Mouse (Mus musculus) G1E (cell line): ENCODE measurements at regions not wholly inside any gene's neighbourhood (a gene's known extent, or its start where the extent isn't known, plus 50 kb on each side); places are given as distances from the start of the nearest gene placed in this dataset.

Experiments used
- ATAC-seq: 2 replicates; pipeline ENCODE4 v1.8.0; 2016; ENCODE audit warnings: mild to moderate bottlenecking; ENCODE audit not compliant: insufficient number of reproducible peaks, poor library complexity, low FRiP score, severe bottlenecking; ENCODE audit errors: extremely low read depth
- DNase-seq: peaks from one replicate; pipeline ENCODE4 v3.0.0; 2012; ENCODE audit warnings: low spot score
- H3K27me3 ChIP-seq: 2 replicates; pipeline ENCODE4 v1.6.1; 2012; ENCODE audit warnings: mild to moderate bottlenecking, low read length, inconsistent platforms; ENCODE audit not compliant: insufficient read depth
- H3K36me3 ChIP-seq: replicated peaks from 2 replicates; pipeline ENCODE3; 2012; ENCODE audit warnings: mild to moderate bottlenecking, inconsistent platforms
- H3K4me1 ChIP-seq: 2 replicates; pipeline ENCODE4 v1.6.1; 2012; ENCODE audit warnings: low read depth, low read length, inconsistent platforms, mixed read lengths; ENCODE audit not compliant: insufficient read depth
- H3K4me3 ChIP-seq: 2 replicates; pipeline ENCODE4 v1.5.1; 2012; ENCODE audit warnings: low read depth, mild to moderate bottlenecking, inconsistent platforms, low read length, moderate library complexity, mixed read lengths
- H3K9me3 ChIP-seq: replicated peaks from 2 replicates; pipeline ENCODE4 v1.6.1; 2012; ENCODE audit warnings: inconsistent platforms
- CTCF ChIP-seq: IDR thresholded peaks from 2 replicates; pipeline ENCODE4 v1.5.1; 2012; ENCODE audit warnings: low read depth, low read length, inconsistent platforms, mixed read lengths
- GATA1 ChIP-seq: IDR thresholded peaks from 2 replicates; pipeline ENCODE4 v1.6.1; 2012; ENCODE audit warnings: borderline replicate concordance, low read length, inconsistent platforms, mixed read lengths
- GATA2 ChIP-seq: IDR thresholded peaks from 2 replicates; pipeline ENCODE4 v1.6.1; 2012; ENCODE audit warnings: low read depth, low read length, inconsistent platforms, borderline replicate concordance
- POLR2AphosphoS5 ChIP-seq: IDR thresholded peaks from 2 replicates; pipeline ENCODE4 v1.6.1; 2012; ENCODE audit warnings: low read depth, low read length, inconsistent platforms; ENCODE audit not compliant: insufficient replicate concordance
- TAL1 ChIP-seq: conservative IDR thresholded peaks from 2 replicates; pipeline ENCODE4 v1.6.1; 2012; ENCODE audit warnings: low read depth, low read length, inconsistent platforms, mixed read lengths

DNA sequence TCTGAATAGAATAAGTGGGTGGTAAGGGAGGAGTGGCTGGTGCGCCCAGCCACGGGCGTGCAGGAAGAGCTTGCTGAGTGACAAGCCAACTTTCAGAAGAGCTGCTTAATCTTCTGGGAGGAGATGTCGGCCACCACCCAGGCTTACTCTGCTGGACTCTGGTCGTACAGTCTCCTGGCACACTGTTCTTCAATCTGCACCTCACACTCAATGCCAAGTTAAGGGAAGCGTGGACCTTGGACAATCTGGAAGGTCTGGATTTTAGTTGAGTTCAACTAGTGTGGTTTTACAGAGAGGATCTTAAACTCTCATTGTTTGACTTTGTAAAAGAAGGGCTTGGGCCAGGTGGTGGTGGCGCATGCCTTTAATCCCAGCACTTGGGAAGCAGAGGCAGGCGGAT, 138.1 kb upstream of the Stmnd1 start:
- Histone ChIP-seq H3K9me3 (no peaks in the 10 kb centered on the region), H3K36me3 (no peaks in the 10 kb centered on the region), H3K4me3 (no peak overlapping the region), H3K4me1 (no peaks in the 10 kb centered on the region), H3K27me3 (peaks cover 7% of the 10 kb centered on the region; the same call in 1 of the 2 replicates)
- no peak for DNase-seq
- no peak for ATAC-seq
- TF ChIP-seq GATA2 (no peak), GATA1 (no peak), CTCF (no peak), POLR2AphosphoS5 (no peak), TAL1 (no peak)

DNA sequence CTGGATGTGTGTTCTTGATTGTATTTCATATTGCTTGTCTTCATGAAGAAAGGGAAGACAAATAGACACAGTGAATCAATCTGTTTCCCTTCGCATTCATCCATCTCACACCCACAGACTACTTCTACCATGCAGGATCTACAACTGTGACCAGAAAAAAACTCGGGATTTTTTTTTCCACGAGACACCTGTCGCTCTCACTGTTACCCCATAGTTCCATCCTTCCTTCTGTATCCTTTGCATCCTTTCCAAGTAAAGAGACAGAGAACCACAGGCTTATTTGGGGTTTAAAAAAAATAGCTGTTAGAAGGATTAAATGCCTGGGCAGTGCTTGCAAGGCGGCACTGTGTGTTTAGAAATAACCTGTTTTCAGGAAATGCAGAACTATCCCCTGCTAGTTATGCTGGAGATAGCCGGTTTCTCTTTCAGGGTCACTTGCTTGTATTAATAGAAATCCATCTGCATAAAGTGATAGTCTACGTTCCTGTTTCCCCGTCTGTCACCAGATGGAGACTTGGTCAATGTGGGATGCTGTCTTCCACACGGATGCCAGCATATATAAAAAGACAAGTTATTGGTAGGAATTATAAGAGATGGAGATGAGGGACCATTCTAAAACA, 144.2 kb upstream of the Stmnd1 start:
- Histone ChIP-seq H3K4me1 (no peaks in the 10 kb centered on the region), H3K4me3 (no peak overlapping the region), H3K36me3 (no peaks in the 10 kb centered on the region), H3K27me3 (0 out of 2 replicates have a peak, but pooled peaks cover 5% of the 10 kb centered on the region), H3K9me3 (no peaks in the 10 kb centered on the region)
- ATAC-seq (no peak), DNase-seq (no peak)
- no peak for TF ChIP-seq GATA1
- no peak for TF ChIP-seq TAL1
- TF ChIP-seq POLR2AphosphoS5: no peak
- no peak for TF ChIP-seq GATA2
- TF ChIP-seq CTCF: no peak

DNA sequence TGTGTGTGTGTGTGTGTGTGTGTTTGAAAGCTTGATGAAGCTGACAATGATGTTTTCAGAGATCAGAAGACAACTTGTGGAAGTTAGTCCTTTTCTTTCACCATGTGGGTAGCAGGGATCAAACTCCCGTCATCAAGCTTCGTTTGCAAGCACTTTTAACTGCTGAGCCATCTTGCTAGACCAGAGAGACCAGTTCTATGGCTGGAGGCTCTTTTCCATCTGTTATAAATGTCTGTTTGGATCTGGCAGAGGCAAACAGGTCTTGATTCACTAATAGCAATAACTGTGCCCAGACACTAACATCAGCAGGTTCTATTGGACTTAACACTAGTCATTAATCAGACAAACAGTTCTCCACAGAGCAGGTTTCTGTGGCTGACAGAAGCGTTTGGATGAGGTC, 150.1 kb upstream of the Stmnd1 start:
- Histone ChIP-seq H3K9me3 (no peaks in the 10 kb centered on the region), H3K27me3 (0 out of 2 replicates have a peak, but pooled peaks cover 4% of the 10 kb centered on the region), H3K4me1 (no peaks in the 10 kb centered on the region), H3K36me3 (no peaks in the 10 kb centered on the region), H3K4me3 (no peak overlapping the region)
- ATAC-seq (no peak), DNase-seq (no peak)
- TF ChIP-seq POLR2AphosphoS5 (no peak), CTCF (no peak), TAL1 (no peak), GATA1 (no peak), GATA2 (no peak)

DNA sequence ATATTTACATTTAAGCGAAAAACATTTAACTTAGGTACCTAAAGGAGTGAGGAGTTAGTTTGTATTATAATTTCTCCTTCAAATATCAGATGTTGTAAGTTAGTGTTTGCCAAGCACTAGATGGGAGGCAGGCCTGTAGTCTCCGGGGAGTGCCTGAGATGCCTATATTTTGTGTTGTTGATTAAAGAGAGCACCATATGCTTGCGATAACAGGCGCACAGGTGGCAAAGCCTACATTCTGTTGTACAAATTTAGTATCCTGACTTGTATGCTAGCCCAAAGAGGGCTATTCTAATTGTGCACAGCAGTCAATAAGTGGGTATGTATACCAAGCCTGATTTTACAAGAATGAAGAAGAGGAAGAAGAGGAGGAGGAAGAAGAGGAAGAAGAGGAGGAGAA, 151.8 kb upstream of the Atxn1 start:
- no peaks in the 10 kb centered on the region for H3K4me1 ChIP-seq
- H3K4me3 ChIP-seq: no peak overlapping the region
- no peak for TF ChIP-seq POLR2AphosphoS5
- TF ChIP-seq GATA2: no peak
- no peak for TF ChIP-seq GATA1
- no peak for TF ChIP-seq TAL1
- no peak for TF ChIP-seq CTCF
- H3K36me3 ChIP-seq: no peaks in the 10 kb centered on the region
- no peaks in the 10 kb centered on the region for H3K27me3 ChIP-seq
- ATAC-seq (no peak), DNase-seq (no peak)
- H3K9me3 ChIP-seq: no peaks in the 10 kb centered on the region

DNA sequence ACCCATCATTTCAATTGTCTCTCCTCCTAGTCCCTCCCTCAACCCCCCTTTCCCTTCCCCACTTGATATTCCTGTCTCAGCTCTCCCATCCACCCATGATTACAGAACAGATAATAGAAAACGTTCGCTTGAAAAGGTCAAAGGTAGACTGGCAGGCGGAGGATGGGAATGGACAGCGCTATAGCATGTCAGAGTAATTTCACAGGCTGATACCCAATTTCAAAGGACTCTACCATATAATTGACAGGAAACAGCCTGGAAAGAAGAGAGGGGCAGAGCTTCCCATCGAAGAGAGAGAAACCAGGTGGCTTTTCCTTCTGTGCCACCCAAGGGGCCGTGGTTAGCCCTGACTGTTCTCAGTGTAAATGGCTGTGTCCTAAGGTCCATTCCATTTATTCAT, 140.2 kb upstream of the Atxn1 start:
- TF ChIP-seq TAL1 (no peak), CTCF (no peak), POLR2AphosphoS5 (no peak), GATA2 (no peak), GATA1 (no peak)

DNA sequence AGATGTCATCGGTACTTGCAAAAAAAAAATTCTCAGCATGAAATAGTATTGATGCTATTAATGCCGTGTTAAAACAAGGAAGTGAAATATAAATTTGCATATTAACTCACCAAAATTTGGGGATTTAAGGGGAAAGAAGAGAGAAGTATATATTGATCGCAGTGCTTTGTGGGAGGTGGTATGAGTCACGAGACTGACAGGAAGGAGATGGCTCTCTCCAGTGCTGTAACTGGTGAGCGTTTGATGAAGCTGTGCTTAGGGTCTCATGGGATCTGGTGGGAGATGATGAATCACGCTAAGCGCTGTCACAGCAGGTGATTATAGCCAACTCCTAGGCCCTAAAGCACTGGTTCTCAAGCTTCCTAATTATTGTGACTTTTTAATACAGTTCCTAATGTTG, 133.8 kb upstream of the Atxn1 start:
- TF ChIP-seq CTCF (no peak), POLR2AphosphoS5 (no peak), GATA2 (no peak), GATA1 (no peak), TAL1 (no peak)
- Histone ChIP-seq H3K27me3 (peaks cover 6% of the 10 kb centered on the region), H3K4me3 (no peak overlapping the region), H3K36me3 (no peaks in the 10 kb centered on the region), H3K9me3 (no peaks in the 10 kb centered on the region), H3K4me1 (no peaks in the 10 kb centered on the region)
- no peak for DNase-seq
- ATAC-seq: no peak

More for the DNA sequence above, 140.2 kb upstream of the Atxn1 start:
- DNase-seq (no peak), ATAC-seq (no peak)
- Histone ChIP-seq H3K4me1 (no peaks in the 10 kb centered on the region), H3K9me3 (no peaks in the 10 kb centered on the region), H3K4me3 (no peak overlapping the region), H3K36me3 (no peaks in the 10 kb centered on the region), H3K27me3 (peaks cover 1% of the 10 kb centered on the region)
